Mouse (Mus musculus) testis, adult 2 months (tissue): ENCODE data around the gene Armc8.

Experiments
- CTCF ChIP-seq: fragments of 200-500 bp; IDR thresholded peaks from 2 replicates; pipeline ENCODE4 v1.5.1; 2012; ENCODE audit warnings: low read depth, mild to moderate bottlenecking, inconsistent platforms, low read length, moderate library complexity; ENCODE audit not compliant: control insufficient read depth, insufficient read depth, insufficient replicate concordance
- POLR2A ChIP-seq: fragments of 200-500 bp; IDR thresholded peaks from 2 replicates; pipeline ENCODE4 v1.6.1; 2012; ENCODE audit warnings: low read depth, mild to moderate bottlenecking, inconsistent platforms, low read length, moderate library complexity; ENCODE audit not compliant: control insufficient read depth

GRCm38 (mm10) chr9:99480764-99481163, 87.9 kb downstream of the Armc8 start:
- no peak for TF ChIP-seq CTCF
- TF ChIP-seq POLR2A = no peak
